Mouse (Mus musculus) brown adipose tissue, adult 24 weeks (tissue): Measurements from ENCODE around the gene Dok7. TPM values are rescaled to one million over a fixed set of nuclear protein-coding genes. Genes with fewer than 3 reads are reported as not detected.

Source experiments
- H3K27ac ChIP-seq: fragments of 200-500 bp; replicated peaks from 2 replicates; pipeline ENCODE4 v1.5.1; 2012; ENCODE audit warnings: low read depth, mild to moderate bottlenecking, low read length
- H3K4me1 ChIP-seq: fragments of 200-500 bp; 2 replicates; pipeline ENCODE4 v1.6.1; 2012; ENCODE audit warnings: low read length, mixed read lengths; ENCODE audit not compliant: control insufficient read depth, insufficient read depth, insufficient read length
- H3K4me3 ChIP-seq: fragments of 200-500 bp; 2 replicates; pipeline ENCODE4 v1.5.1; 2012; ENCODE audit warnings: low read depth, mild to moderate bottlenecking, low read length, moderate library complexity; ENCODE audit not compliant: insufficient read depth
- polyA plus RNA-seq: library from polyadenylated mRNA; stranded (reverse); fragments of >200 nt; gene quantifications from 2 replicates; pipeline ENCODE4 v1.2.4, GENCODE M21; 2012; ENCODE audit not compliant: missing spikeins, insufficient read depth, insufficient read length

The Dok7 gene
- polyA plus RNA-seq, 1 experiment = not detected

- no peak overlapping the region for H3K4me3 ChIP-seq
- no peak overlapping the region for H3K27ac ChIP-seq
- H3K4me1 ChIP-seq = peaks cover 24% of the 10 kb centered on the region
These were observed 19.1 kb upstream of the Dok7 start for GRCm38 (mm10) chr5:35037438-35037837.

DNA sequence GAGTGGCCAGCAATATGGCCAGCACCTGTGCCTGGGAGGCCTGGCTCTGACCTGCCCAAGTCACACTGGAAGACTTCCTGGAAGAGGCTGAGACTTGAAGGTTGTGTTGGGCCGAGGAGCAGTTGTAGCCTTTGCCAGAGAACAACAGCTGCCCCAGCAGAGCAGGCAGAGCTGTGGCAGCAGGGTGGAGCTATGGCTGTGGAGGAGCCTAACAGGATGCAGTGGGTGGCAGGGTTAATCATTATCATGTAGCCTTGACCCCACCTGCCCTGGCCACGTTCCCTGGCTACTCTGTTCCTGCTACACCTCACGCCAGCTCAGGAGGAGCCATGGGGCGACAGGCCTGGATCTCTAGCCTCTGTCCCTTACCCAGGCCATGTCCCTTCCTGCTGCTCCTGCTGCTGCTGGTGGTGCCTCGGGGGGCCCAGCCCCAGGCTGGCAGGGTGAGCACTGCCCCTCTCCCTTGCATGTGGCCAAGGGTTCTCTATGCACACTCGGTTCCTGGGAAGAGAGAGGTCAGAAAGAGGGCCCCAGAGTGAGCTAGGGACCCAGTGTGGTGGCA is 15.2 kb upstream of the Dok7 start, which contains the start of gene Hgfac:
Gene Hgfac, plus strand, starts transcription at position 242 of the 562 bp plus-strand sequence.
- no peak within 1 kb of the TSS for H3K27ac ChIP-seq
- H3K4me1 ChIP-seq = peaks cover 8% of the 10 kb centered on the region
- no peak within 1 kb of the TSS for H3K4me3 ChIP-seq

GRCm38 (mm10) chr5:35042431-35043109 is 14.0 kb upstream of the Dok7 start:
- Histone ChIP-seq H3K4me3 (no peak overlapping the region), H3K27ac (no peak overlapping the region), H3K4me1 (peaks cover 2% of the 10 kb centered on the region; the same call in 1 of the 2 replicates)

- peaks cover 2% of the 10 kb centered on the region; the same call in 1 of the 2 replicates for H3K4me1 ChIP-seq
- no peak overlapping the region for H3K4me3 ChIP-seq
- no peak overlapping the region for H3K27ac ChIP-seq
These were observed 13.5 kb upstream of the Dok7 start for GRCm38 (mm10) chr5:35043110-35043451.

DNA sequence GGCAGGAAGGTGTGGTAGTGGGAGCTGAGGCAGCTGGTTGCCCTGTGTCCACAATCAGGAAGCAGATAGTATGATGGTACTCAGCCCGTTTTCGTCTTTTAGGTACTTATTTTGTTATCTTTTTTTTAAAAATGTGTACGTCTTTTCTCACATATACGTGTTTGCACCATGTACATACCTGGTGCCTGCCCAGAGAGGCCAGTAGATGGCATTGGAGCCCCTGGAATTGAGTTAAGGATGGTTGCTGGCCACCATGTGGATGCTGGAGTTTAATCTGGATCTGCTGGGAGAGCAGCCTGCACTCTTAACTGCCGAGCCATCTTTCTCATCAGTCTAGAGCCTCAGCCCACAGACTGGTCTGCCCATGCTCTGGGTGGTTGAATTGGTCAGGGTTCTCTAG is 6.0 kb upstream of the Dok7 start:
- Histone ChIP-seq H3K4me1 (no peaks in the 10 kb centered on the region), H3K27ac (no peak overlapping the region), H3K4me3 (no peak overlapping the region)

- H3K4me3 ChIP-seq = no peak overlapping the region
- peaks cover 3% of the 10 kb centered on the region; the same call in 1 of the 2 replicates for H3K4me1 ChIP-seq
- no peak overlapping the region for H3K27ac ChIP-seq
These were observed 1.9 kb upstream of the Dok7 start for GRCm38 (mm10) chr5:35054628-35055027.

DNA sequence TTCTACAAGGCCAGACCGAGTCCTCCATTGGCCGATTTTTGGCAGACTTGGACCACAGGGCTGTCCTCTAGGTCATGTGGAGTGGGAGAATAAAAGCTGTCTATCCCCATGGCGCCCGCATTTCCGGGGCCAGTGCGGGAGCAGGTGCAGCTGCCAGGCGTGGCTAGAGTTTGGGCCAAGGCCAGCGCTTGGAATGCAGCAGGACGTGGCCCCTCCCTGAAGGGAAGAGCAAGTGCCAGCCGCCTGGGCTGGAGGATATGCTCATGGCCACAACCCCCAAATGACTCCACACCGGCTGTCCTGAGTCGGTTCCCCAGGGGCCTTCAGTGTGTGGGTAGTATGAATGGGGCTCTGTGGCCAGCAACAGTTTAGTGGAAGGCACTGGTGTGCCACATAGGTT is 1.5 kb upstream of the Dok7 start:
- no peak overlapping the region for H3K4me3 ChIP-seq
- H3K27ac ChIP-seq = no peak overlapping the region

GRCm38 (mm10) chr5:35057582-35057981 is 1.0 kb downstream of the Dok7 start:
- H3K4me1 ChIP-seq = peaks cover 3% of the 10 kb centered on the region; the same call in 1 of the 2 replicates
- no peak overlapping the region for H3K27ac ChIP-seq
- peak overlapping the region; percentile 37 for H3K4me3 ChIP-seq

More for the DNA sequence above, 1.5 kb upstream of the Dok7 start:
- peaks cover 3% of the 10 kb centered on the region; the same call in 1 of the 2 replicates for H3K4me1 ChIP-seq

DNA sequence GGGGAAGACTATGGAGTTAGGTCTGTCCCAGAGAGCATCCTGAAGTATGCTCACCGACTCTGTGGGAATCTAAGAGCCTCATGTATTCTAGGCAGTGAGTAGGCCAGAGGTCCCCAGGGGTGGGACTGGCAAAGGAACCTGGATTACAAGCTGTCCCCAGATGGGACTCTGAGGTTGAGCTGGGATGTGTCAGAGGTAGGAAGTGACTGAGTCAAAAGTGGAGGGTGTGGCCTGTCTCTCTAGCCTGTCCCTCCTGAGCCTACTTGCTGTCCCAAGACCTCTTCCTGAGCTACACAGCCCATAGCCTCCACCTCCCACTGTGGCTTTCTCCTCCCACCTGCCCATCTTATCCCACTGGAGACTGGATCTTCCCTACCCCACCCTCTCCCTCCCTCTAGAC is 1.6 kb downstream of the Dok7 start:
- no peak overlapping the region for H3K4me3 ChIP-seq
- peaks cover 3% of the 10 kb centered on the region; the same call in 1 of the 2 replicates for H3K4me1 ChIP-seq
- H3K27ac ChIP-seq = no peak overlapping the region

GRCm38 (mm10) chr5:35060098-35060497 is 3.5 kb downstream of the Dok7 start:
- Histone ChIP-seq H3K4me1 (peaks cover 3% of the 10 kb centered on the region; the same call in 1 of the 2 replicates), H3K4me3 (no peak overlapping the region), H3K27ac (no peak overlapping the region)

DNA sequence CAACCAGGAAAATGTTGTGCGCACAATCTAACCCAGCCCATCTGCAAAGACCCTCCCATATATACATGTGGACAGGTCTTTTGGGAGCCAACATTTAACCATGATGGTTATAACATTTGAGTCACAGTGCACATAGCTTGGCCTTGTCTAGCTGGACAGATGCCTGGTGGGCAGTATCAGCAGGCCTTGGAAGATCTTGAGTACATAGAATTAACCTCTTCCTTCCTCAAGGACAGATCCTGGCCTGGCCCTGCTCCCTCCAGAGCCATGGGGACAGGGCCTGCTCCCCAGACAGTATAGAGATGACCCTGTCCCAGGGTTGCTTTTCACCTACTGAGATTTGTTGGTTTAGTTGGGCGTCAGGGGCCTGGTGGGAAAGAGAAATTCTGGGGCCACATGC is 13.3 kb downstream of the Dok7 start:
- Histone ChIP-seq H3K27ac (no peak overlapping the region), H3K4me1 (no peaks in the 10 kb centered on the region)

DNA sequence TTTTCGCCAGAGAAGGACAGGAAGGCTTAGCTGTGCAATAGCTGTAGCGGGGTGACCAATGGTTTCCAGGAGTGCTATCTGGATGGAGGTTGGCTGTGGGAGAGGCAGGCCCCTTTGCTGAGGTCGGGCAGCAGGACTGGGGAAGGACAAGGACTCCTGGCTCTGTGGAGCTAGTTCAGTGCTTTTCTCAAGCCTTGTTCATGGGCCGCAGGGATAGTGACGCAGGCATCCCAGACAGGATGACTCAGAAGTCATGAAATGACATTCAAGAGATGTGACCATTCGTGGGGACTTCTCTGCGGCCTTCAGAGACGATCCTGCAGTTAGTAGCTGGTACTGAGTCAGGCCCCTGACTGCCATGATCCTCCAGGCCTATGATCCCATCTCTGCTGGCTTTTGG is 13.7 kb downstream of the Dok7 start:
- Histone ChIP-seq H3K4me3 (no peak overlapping the region), H3K27ac (no peak overlapping the region)

More for the DNA sequence above, 13.3 kb downstream of the Dok7 start:
- no peak overlapping the region for H3K4me3 ChIP-seq

GRCm38 (mm10) chr5:35070953-35071352 is 14.4 kb downstream of the Dok7 start:
- Histone ChIP-seq H3K4me1 (no peaks in the 10 kb centered on the region), H3K4me3 (no peak overlapping the region), H3K27ac (no peak overlapping the region)

More for the DNA sequence above, 13.7 kb downstream of the Dok7 start:
- H3K4me1 ChIP-seq = no peaks in the 10 kb centered on the region

DNA sequence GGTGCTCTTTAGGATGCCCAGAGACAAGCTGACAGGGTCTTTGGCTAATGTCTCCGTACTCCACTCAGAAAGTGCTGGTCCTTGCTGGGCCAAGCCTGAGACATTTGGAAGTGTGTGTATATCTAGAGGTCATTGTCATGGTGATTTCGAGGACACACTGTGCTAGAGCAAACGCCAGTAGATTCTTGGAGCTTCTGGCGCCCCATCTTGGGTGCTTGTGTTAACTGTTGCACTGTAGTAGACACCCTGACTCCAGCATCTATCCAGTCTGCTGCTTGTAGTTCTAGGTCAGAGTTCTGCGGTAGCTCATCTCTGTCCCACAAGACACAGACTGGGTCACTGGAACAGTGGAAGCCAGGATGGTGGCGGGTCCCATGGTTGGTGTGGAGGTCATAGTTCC is 15.3 kb downstream of the Dok7 start:
- no peaks in the 10 kb centered on the region for H3K4me1 ChIP-seq
- H3K27ac ChIP-seq = no peak overlapping the region
- no peak overlapping the region for H3K4me3 ChIP-seq

DNA sequence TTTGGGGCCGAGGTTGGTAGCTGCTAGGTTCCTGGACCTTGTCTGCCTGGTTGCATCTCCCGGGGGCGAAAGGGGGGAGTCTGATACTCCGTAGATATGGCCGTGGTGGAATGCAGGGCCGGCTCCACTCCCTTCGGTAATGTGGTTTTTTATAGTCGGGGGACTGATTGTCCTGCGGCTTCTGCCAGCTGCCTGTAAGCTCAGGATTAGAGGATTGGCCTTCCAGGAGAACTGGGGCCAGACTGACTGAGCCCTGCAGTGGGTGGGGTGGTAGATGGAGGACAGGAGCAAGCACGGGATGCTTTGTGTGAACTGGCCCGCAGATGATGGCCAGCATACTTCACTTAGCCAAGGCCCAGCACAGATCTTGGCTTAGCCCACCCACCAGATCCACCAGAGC is 16.7 kb downstream of the Dok7 start:
- H3K4me1 ChIP-seq = no peaks in the 10 kb centered on the region
- H3K27ac ChIP-seq = no peak overlapping the region
- H3K4me3 ChIP-seq = no peak overlapping the region

DNA sequence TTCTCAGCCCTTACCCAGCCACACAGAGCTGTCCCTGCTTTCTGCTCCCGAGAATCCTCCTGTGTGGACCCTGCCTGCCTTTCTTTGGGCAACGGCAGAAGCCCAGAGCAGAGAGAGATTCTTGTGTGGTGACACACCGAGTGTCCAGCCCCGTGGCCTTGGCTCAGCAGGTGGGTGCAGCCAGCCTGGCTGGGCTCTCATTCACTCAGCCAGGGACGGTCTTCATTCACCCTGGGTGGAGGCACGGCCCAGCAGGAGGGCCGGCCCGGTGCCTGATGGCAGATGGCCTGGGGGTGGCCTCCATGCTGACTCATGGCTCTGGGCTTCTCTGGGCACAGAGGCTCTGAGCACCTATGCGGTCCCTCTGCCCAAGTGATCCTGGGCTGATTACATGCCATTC is 17.4 kb downstream of the Dok7 start:
- Histone ChIP-seq H3K4me1 (no peaks in the 10 kb centered on the region), H3K27ac (no peak overlapping the region), H3K4me3 (no peak overlapping the region)
